Mouse (Mus musculus) cortical plate, adult 2 months (tissue): Measurements from ENCODE around the gene Dysf. TPM values are rescaled to one million over a fixed set of nuclear protein-coding genes. Genes with fewer than 3 reads are reported as not detected.

Source experiments
- H3K27ac ChIP-seq: fragments of 200-500 bp; 2 replicates; pipeline ENCODE4 v1.5.1; 2012; ENCODE audit warnings: low read length, control low read depth, inconsistent platforms; ENCODE audit not compliant: insufficient read depth
- H3K4me1 ChIP-seq: fragments of 200-500 bp; 2 replicates; pipeline ENCODE4 v1.6.1; 2011; ENCODE audit warnings: low read length; ENCODE audit not compliant: control insufficient read depth, insufficient read depth
- H3K4me3 ChIP-seq: fragments of 200-500 bp; 2 replicates; pipeline ENCODE4 v1.5.1; 2011; ENCODE audit warnings: mild to moderate bottlenecking, low read length, control low read depth; ENCODE audit not compliant: insufficient read depth
- CTCF ChIP-seq: fragments of 200-500 bp; IDR thresholded peaks from 2 replicates; pipeline ENCODE4 v1.5.1; 2011; ENCODE audit warnings: mild to moderate bottlenecking, control low read depth, low read length; ENCODE audit not compliant: insufficient read depth; ENCODE audit errors: extremely low read depth
- POLR2A ChIP-seq: fragments of 200-500 bp; IDR thresholded peaks from 2 replicates; pipeline ENCODE4 v1.6.1; 2011; ENCODE audit warnings: mild to moderate bottlenecking, low read length, control low read depth; ENCODE audit not compliant: insufficient read depth; ENCODE audit errors: extremely low read depth
- polyA plus RNA-seq: library from polyadenylated mRNA; depleted of rRNA; stranded (reverse); fragments of >200 nt; gene quantifications from 2 replicates; pipeline ENCODE4 v1.2.3, GENCODE M21; 2012

The Dysf gene
- polyA plus RNA-seq, 1 experiment, result 3.7 TPM

DNA sequence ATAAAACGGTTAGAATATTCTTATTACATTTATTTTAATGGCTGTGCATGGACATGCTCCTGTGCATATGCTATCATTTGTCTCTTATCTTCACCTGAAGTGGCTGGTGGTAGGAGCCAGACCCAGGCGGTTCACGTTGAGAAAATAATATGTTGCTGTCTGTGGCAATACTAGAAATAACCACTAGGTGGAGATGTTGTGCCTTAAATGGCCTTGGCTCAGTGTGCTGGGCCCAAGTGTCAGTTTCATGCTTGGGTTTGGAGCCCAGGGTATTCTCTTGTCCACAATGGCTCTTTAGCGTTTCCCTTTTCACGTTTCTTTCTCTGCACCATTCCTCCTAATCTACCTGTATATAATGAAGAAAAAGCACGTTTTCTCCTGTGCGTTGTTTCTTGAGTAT, 87.5 kb downstream of the Dysf start:
- H3K4me3 ChIP-seq, result no peak overlapping the region
- H3K4me1 ChIP-seq, result no peaks in the 10 kb centered on the region
- TF ChIP-seq POLR2A (no peak), CTCF (peak; percentile 90)
- no peak overlapping the region for H3K27ac ChIP-seq

GRCm38 (mm10) chr6:84102002-84102401, 93.6 kb downstream of the Dysf start:
- H3K4me3 ChIP-seq, result no peak overlapping the region
- no peaks in the 10 kb centered on the region for H3K4me1 ChIP-seq
- no peak overlapping the region for H3K27ac ChIP-seq
- no peak for TF ChIP-seq POLR2A

- Histone ChIP-seq H3K27ac (no peak overlapping the region), H3K4me3 (no peak overlapping the region; the same call in 1 of the 2 replicates), H3K4me1 (no peaks in the 10 kb centered on the region)
- TF ChIP-seq CTCF, result no peak
- no peak for TF ChIP-seq POLR2A
These were observed 97.0 kb downstream of the Dysf start for GRCm38 (mm10) chr6:84105148-84106022.

- Histone ChIP-seq H3K4me3 (no peak overlapping the region), H3K27ac (no peak overlapping the region), H3K4me1 (no peaks in the 10 kb centered on the region)
- TF ChIP-seq CTCF (no peak), POLR2A (no peak)
These were observed 97.7 kb downstream of the Dysf start for GRCm38 (mm10) chr6:84106082-84106481.

DNA sequence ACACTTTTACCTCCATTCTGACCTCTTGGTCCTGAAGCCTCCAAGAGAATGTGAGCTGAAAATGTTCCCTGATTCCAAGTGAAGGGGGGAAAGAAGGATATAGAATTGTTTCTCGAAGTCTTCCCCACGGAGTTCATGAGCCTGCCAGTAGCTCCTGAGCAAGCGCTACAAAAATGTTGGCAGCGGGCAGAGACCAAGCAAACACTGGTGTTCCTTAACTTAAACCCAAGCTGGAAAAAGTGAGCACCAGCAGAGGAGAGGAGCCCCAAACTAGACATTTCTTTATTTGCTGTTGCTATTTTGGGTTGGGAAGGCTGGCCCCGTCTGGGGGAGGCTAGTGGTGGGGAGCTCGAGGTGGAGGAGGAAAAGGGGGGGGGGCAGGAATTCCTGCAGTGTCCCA, 102.0 kb downstream of the Dysf start:
- TF ChIP-seq POLR2A, result no peak
- Histone ChIP-seq H3K27ac (no peak overlapping the region), H3K4me1 (no peaks in the 10 kb centered on the region), H3K4me3 (no peak overlapping the region)

DNA sequence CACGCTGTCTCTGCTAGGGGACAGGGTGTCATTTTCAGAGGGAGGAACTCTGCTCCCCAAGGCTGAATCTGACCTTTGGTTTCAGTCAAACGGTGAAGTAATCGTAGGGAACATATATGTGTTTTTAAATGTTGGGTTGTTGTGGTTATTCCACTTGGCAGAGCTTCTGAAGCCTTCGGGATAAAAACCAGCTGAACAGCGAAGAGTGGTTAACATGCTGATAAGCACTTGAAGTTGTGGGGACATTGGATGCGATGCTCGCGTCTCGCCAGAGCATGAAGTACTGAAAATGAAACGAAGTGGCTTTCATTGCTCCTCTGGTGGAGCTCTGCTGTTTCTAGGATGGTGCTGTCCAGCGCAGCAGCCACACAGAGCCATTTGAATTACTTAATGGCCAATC, 102.7 kb downstream of the Dysf start:
- no peak for TF ChIP-seq CTCF
- no peak for TF ChIP-seq POLR2A
- H3K27ac ChIP-seq, result no peak overlapping the region

GRCm38 (mm10) chr6:84119731-84120530, 111.5 kb downstream of the Dysf start:
- H3K27ac ChIP-seq, result no peak overlapping the region

More for the DNA sequence above, 102.7 kb downstream of the Dysf start:
- H3K4me1 ChIP-seq, result no peaks in the 10 kb centered on the region
- no peak overlapping the region for H3K4me3 ChIP-seq

GRCm38 (mm10) chr6:84124609-84125008, 116.2 kb downstream of the Dysf start:
- H3K4me3 ChIP-seq, result no peak overlapping the region
- TF ChIP-seq CTCF, result no peak
- no peak for TF ChIP-seq POLR2A
- no peaks in the 10 kb centered on the region for H3K4me1 ChIP-seq
- no peak overlapping the region for H3K27ac ChIP-seq

More at GRCm38 (mm10) chr6:84119731-84120530, 111.5 kb downstream of the Dysf start:
- TF ChIP-seq POLR2A (no peak), CTCF (no peak)
- no peaks in the 10 kb centered on the region for H3K4me1 ChIP-seq
- no peak overlapping the region for H3K4me3 ChIP-seq

DNA sequence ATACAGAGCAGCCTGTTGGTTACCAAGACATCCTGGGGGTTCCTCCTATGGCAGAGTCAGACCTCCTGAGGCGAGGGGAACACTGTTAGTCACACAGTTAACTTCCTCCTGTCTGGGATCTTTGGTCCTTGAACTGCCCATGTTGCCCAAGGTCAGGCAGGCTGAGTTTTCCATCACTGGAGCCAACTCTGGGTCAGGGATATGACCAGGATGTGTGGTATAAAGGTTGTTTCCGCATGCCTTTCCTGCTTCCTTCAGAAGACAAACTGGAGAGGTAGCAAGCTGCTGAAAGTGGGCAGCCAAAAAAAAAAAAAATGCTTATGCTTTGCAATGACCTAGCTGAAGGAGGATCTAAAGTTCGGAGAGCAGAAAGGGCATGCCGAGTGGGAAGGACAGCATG, 116.7 kb downstream of the Dysf start:
- Histone ChIP-seq H3K4me3 (no peak overlapping the region), H3K4me1 (no peaks in the 10 kb centered on the region), H3K27ac (no peak overlapping the region)
- no peak for TF ChIP-seq POLR2A
- no peak for TF ChIP-seq CTCF

DNA sequence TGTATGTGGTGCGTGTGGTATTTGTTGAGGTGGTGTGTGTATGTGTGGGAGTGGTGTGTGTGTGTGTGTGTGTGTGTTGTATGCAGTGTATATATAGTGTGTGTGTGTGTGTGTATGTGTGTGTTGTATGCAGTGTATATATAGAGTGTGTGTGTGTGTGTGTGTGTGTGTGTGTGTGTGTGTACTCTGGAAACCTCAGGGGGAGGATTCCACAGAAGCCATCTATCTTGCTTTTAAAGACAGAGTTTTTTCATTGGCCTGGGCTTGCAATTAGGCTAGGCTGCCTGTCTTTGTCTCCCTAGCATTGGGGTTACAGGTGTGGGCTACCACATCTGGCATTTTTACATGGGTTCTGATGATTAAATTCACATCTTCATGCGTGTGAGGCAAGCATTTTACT, 119.8 kb downstream of the Dysf start:
- H3K27ac ChIP-seq, result no peak overlapping the region
- TF ChIP-seq POLR2A (no peak), CTCF (no peak)

More for the DNA sequence above, 119.8 kb downstream of the Dysf start:
- Histone ChIP-seq H3K4me3 (no peak overlapping the region), H3K4me1 (no peaks in the 10 kb centered on the region)
